Mouse (Mus musculus) bone marrow, adult 2 months (tissue): ENCODE results near the gene Hipk1.

Source experiments
- CTCF ChIP-seq: fragments of 200-500 bp; IDR thresholded peaks from 2 replicates; pipeline ENCODE4 v1.5.1; 2011; ENCODE audit warnings: low read length, control low read depth; ENCODE audit not compliant: control insufficient read depth, insufficient read depth
- POLR2A ChIP-seq: fragments of 200-500 bp; IDR thresholded peaks from 2 replicates; pipeline ENCODE4 v1.6.1; 2011; ENCODE audit warnings: low read depth, mild to moderate bottlenecking, control low read depth, low read length, borderline replicate concordance; ENCODE audit not compliant: control insufficient read depth

DNA sequence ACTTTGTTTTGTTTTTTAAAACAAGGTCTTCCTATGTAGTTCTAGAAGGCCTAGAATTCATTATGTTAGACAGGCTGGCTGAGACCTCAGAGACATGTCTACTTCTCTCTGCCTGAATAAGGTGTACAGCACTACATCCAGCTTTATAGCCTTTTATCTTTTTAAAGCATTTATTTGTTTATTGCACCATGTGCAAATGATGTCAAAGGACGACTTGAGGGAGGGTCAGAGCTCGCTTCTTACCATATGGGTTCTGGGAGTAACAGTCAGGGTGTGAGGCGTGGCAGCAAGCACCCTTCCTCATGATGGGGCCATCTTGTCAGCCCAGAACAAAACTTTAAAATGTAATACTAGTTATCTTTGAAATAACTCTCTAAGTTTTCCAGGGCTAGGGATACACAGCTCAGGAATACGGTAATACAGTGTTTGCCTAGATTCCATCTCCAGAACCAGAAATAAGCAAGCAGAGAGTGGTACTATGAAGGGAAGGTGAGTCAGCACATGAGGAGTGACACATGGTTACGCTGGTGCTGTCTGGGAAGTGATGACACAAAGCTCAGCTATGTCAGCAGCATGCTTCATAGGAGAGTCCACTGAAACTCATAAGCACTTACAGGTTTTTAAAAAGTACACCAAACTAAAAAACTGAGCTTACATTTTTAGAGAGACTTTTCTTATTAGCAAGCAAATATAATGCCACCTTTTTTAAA lies 31.9 kb downstream of the Hipk1 start:
- no peak for TF ChIP-seq POLR2A
- no peak for TF ChIP-seq CTCF
